Mouse (Mus musculus) spleen, postnatal 0 days (tissue): ENCODE data around the gene Sgcg. TPM values are rescaled to one million over a fixed set of nuclear protein-coding genes. Genes with fewer than 3 reads are reported as not detected.

ENCODE experiments used
- polyA plus RNA-seq: library from polyadenylated mRNA; unstranded; fragments of >200 nt; fragmentation: Nextera tagmentation; extraction: Ambion mirVana; gene quantifications from 2 replicates; pipeline ENCODE4 v1.2.1, GENCODE M21; 2015

Gene Sgcg
- 0.70 and 0.91 TPM in 2 replicates for polyA plus RNA-seq

GRCm38 (mm10) chr14:61258352-61258751, at the start of gene Sgcg:
Gene Sgcg (minus strand): TSS chr14:61258490.

Other genes starting within 250 kb of the Sgcg start
- 1.8 and 2.4 TPM in 2 replicates for gene Tnfrsf19, start 212.0 kb downstream of the Sgcg start, polyA plus RNA-seq
- 1.9 TPM in 2 replicates for gene Sacs, start 120.0 kb downstream of the Sgcg start, polyA plus RNA-seq
- 4.9 and 6.4 TPM in 2 replicates for gene Arl11, start 51.3 kb upstream of the Sgcg start, polyA plus RNA-seq
- 3.2 and 4.0 TPM in 2 replicates for gene Ebpl, start 101.9 kb upstream of the Sgcg start, polyA plus RNA-seq
- 24.9 and 25.6 TPM in 2 replicates for gene Kpna3, start 181.4 kb upstream of the Sgcg start, polyA plus RNA-seq